Mouse (Mus musculus): Measurements from ENCODE around the gene Nxnl1.

- TF ChIP-seq ZNF384 (IDR thresholded peaks at IDR 0.05; ENCODE audit: low read depth, low read length), result no peak
- TF ChIP-seq ZC3H11A (IDR thresholded peaks at IDR 0.05; ENCODE audit: borderline replicate concordance, low read depth, low read length), result no peak
Measured at GRCm38 (mm10) chr8:71572077-71572476, 5.7 kb upstream of the Nxnl1 start.
